Mouse (Mus musculus) embryonic facial prominence, embryonic 11.5 days (tissue): ENCODE measurements around the gene Ccdc78. TPM values are rescaled to one million over a fixed set of nuclear protein-coding genes. Genes with fewer than 3 reads are reported as not detected.

Experiments used
- ATAC-seq: fragments of 200-750 bp; cut with Nextera tagmentation; replicated peaks from 2 replicates; pipeline ENCODE4 v1.8.0; 2017; ENCODE audit warnings: low read depth; ENCODE audit not compliant: insufficient number of reproducible peaks, low FRiP score, low TSS enrichment
- DNase-seq: peaks from one replicate; pipeline ENCODE4 v3.0.0-alpha.2; 2015; ENCODE audit warnings: low spot score
- H3K27ac ChIP-seq: fragments of 300-500 bp; sonication (generic); replicated peaks from 2 replicates; pipeline ENCODE4 v1.5.1; 2014; ENCODE audit warnings: mild to moderate bottlenecking, low read depth, low read length, control low read depth
- H3K27me3 ChIP-seq: fragments of 300-500 bp; sonication (generic); 2 replicates; pipeline ENCODE4 v1.6.1; 2014; ENCODE audit warnings: mild to moderate bottlenecking, low read length, moderate library complexity, mixed read lengths; ENCODE audit not compliant: control insufficient read depth, insufficient read depth
- H3K36me3 ChIP-seq: fragments of 300-500 bp; sonication (generic); replicated peaks from 2 replicates; pipeline ENCODE4 v1.6.1; 2014; ENCODE audit warnings: low read depth, mild to moderate bottlenecking, low read length, moderate library complexity, mixed read lengths; ENCODE audit not compliant: control insufficient read depth, insufficient read depth
- H3K4me1 ChIP-seq: fragments of 300-500 bp; sonication (generic); 2 replicates; pipeline ENCODE4 v1.6.1; 2014; ENCODE audit warnings: low read length, mixed read lengths; ENCODE audit not compliant: control insufficient read depth, insufficient read depth
- H3K4me2 ChIP-seq: fragments of 300-500 bp; sonication (generic); 2 replicates; pipeline ENCODE4 v1.6.1; 2014; ENCODE audit warnings: low read depth, mild to moderate bottlenecking, control low read depth, low read length, moderate library complexity
- H3K4me3 ChIP-seq: fragments of 300-500 bp; sonication (generic); 2 replicates; pipeline ENCODE4 v1.5.1; 2014; ENCODE audit warnings: low read depth, low read length, control low read depth
- H3K9ac ChIP-seq: fragments of 300-500 bp; sonication (generic); replicated peaks from 2 replicates; pipeline ENCODE4 v1.6.1; 2014; ENCODE audit warnings: mild to moderate bottlenecking, control low read depth, low read length
- H3K9me3 ChIP-seq: fragments of 300-500 bp; sonication (generic); replicated peaks from 2 replicates; pipeline ENCODE4 v1.6.1; 2016; ENCODE audit warnings: mild to moderate bottlenecking, low read length, inconsistent platforms, mixed read lengths; ENCODE audit not compliant: control insufficient read depth
- WGBS: fragments of 180-500 bp; shearing (Covaris S2); extraction: QIAGEN DNeasy Blood & Tissue Kit; methylation state at CpG from one replicate; pipeline ENCODE4 v1.1.7; 2014; 5-methylcytosine and 5-hydroxymethylcytosine counted together
- microRNA-seq: library from miRNA; unstranded; fragments of <30 nt; microRNA quantifications from one replicate; pipeline ENCODE4, GENCODE M21; 2016; ENCODE audit warnings: borderline number of aligned reads
- polyA plus RNA-seq: library from polyadenylated mRNA; unstranded; fragments of >200 nt; fragmentation: Nextera tagmentation; extraction: Ambion mirVana; gene quantifications from 2 replicates; pipeline ENCODE4 v1.2.1, GENCODE M21; 2014

Ccdc78 gene
- polyA plus RNA-seq, 1 experiment from 2014 or later, result not detected

GRCm38 (mm10) chr17:25839455-25840235 is 53.3 kb downstream of the Ccdc78 start:
- Histone ChIP-seq H3K27ac (no peak overlapping the region), H3K4me2 (no peak overlapping the region), H3K9me3 (no peaks in the 10 kb centered on the region), H3K36me3 (peaks cover 16% of the 10 kb centered on the region), H3K9ac (no peak overlapping the region), H3K4me1 (peaks cover 10% of the 10 kb centered on the region), H3K27me3 (no peaks in the 10 kb centered on the region), H3K4me3 (no peak overlapping the region)
- DNase-seq (no peak), ATAC-seq (no peak)
- 87% methylated on average over 14 of the region's 14 CpGs for WGBS

Small RNAs within 50 kb of the gene (microRNA-seq; reads per million reads assigned to microRNA genes)
- gene Gm25083, result not detected
- not detected for gene Mir3082
- not detected for gene Mir6966

Other genes with a start within 250 kb of the Ccdc78 start
- 6.2 and 9.5 TPM in 2 replicates for gene Sox8, start 215.9 kb upstream of the Ccdc78 start, polyA plus RNA-seq
- 24.9 and 25.7 TPM in 2 replicates for gene Lmf1, start 207.5 kb upstream of the Ccdc78 start, polyA plus RNA-seq
- 1.7 and 2.4 TPM in 2 replicates for gene Gng13, start 69.4 kb upstream of the Ccdc78 start, polyA plus RNA-seq
- gene Chtf18, start 59.2 kb upstream of the Ccdc78 start, polyA plus RNA-seq, result 17.7 and 21.2 TPM in 2 replicates
- 18.7 and 19.4 TPM in 2 replicates for gene Rpusd1, start 58.9 kb upstream of the Ccdc78 start, polyA plus RNA-seq
- 0.10 TPM in 1 of 2 replicates, not detected in the other for gene Mslnl, start 50.5 kb upstream of the Ccdc78 start, polyA plus RNA-seq
- gene Msln, start 32.2 kb upstream of the Ccdc78 start, polyA plus RNA-seq, result 0.63 TPM in 1 of 2 replicates, not detected in the other
- 23.8 and 24.5 TPM in 2 replicates for gene Narfl, start 12.8 kb upstream of the Ccdc78 start, polyA plus RNA-seq
- 58.7 and 61.1 TPM in 2 replicates for gene Haghl, start 907 bp upstream of the Ccdc78 start, polyA plus RNA-seq
- gene Fam173a, start 6.3 kb downstream of the Ccdc78 start, polyA plus RNA-seq, result 58.4 and 62.9 TPM in 2 replicates
- gene AC134908.4, start 9.1 kb downstream of the Ccdc78 start, polyA plus RNA-seq, result not detected in 2 replicates
- gene Metrn, start 10.6 kb downstream of the Ccdc78 start, polyA plus RNA-seq, result 13.4 and 15.6 TPM in 2 replicates
- 3.9 and 4.2 TPM in 2 replicates for gene Fbxl16, start 22.5 kb downstream of the Ccdc78 start, polyA plus RNA-seq
- 24.5 and 26.9 TPM in 2 replicates for gene Wdr24, start 37.0 kb downstream of the Ccdc78 start, polyA plus RNA-seq
- gene Jmjd8, start 42.3 kb downstream of the Ccdc78 start, polyA plus RNA-seq, result 42.0 and 47.7 TPM in 2 replicates
- 323 and 352 TPM in 2 replicates for gene Stub1, start 46.8 kb downstream of the Ccdc78 start, polyA plus RNA-seq
- 1.1 and 1.5 TPM in 2 replicates for gene Rhbdl1, start 50.7 kb downstream of the Ccdc78 start, polyA plus RNA-seq
- gene Gm20683, start 55.2 kb downstream of the Ccdc78 start, polyA plus RNA-seq, result 0.36 and 1.2 TPM in 2 replicates
- 7.1 and 9.7 TPM in 2 replicates for gene Rhot2, start 58.3 kb downstream of the Ccdc78 start, polyA plus RNA-seq
- gene Wdr90, start 74.9 kb downstream of the Ccdc78 start, polyA plus RNA-seq, result 14.7 and 15.1 TPM in 2 replicates
- 7.3 and 9.5 TPM in 2 replicates for gene Mcrip2, start 82.2 kb downstream of the Ccdc78 start, polyA plus RNA-seq
- 49.8 and 63.3 TPM in 2 replicates for gene Mettl26, start 88.5 kb downstream of the Ccdc78 start, polyA plus RNA-seq
- gene Wfikkn1, start 94.3 kb downstream of the Ccdc78 start, polyA plus RNA-seq, result 0.63 and 0.87 TPM in 2 replicates
- gene Rab40c, start 133.1 kb downstream of the Ccdc78 start, polyA plus RNA-seq, result 17.6 and 18.7 TPM in 2 replicates
- 40.2 and 41.4 TPM in 2 replicates for gene Pigq, start 158.4 kb downstream of the Ccdc78 start, polyA plus RNA-seq
- 0.15 TPM in 1 of 2 replicates, not detected in the other for gene Nhlrc4, start 158.4 kb downstream of the Ccdc78 start, polyA plus RNA-seq
- gene A930017K11Rik, start 166.0 kb downstream of the Ccdc78 start, polyA plus RNA-seq, result 0.15 and 0.49 TPM in 2 replicates
- 17.4 and 20.2 TPM in 2 replicates for gene Capn15, start 199.2 kb downstream of the Ccdc78 start, polyA plus RNA-seq